Mouse (Mus musculus) testis, postnatal 10 days (tissue): ENCODE measurements around the gene Atp5e.

Experiments
- DNase-seq: peaks from one replicate; pipeline ENCODE4 v3.0.0; 2021; ENCODE audit warnings: low spot score

Gene Atp5e

DNA sequence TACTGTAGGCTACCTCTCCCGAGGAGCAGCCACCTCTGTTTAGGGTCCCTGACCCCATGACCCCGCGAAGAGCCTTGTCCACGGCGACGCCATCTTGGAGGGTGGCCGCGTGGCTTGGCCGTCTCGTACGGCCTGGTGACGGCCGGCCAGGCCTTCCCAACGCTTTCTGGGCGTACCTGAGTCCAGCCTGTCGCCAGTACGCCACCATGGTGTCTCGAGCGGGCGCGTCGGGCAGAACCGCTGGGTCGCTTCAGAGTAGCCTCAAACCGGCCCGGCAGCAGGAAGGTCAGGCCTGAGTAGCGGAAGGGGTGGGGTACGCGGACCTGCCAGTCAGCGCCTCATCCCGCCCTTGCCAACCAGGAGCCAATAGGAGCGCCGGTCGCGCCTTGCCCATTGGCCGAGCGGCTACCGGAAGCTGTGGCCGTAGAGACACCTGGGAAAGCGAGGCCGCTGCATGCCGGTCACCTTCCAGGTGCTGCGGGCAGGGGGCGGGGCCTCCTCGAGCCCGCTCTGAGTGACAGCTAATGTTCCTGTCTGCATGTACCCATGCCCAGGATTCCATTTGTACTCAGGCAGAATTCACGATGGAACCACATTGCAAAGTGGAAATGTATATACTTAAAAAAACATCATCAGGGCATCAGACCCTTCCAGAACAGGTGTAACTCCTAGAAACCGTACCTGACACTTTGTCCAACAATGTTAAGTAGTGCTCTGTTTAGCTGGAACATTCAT lies at the start of gene Atp5e:
Atp5e (minus strand) TSS at position 317 of the 735 bp plus-strand sequence.
- DNase-seq: peak; percentile 96

DNA sequence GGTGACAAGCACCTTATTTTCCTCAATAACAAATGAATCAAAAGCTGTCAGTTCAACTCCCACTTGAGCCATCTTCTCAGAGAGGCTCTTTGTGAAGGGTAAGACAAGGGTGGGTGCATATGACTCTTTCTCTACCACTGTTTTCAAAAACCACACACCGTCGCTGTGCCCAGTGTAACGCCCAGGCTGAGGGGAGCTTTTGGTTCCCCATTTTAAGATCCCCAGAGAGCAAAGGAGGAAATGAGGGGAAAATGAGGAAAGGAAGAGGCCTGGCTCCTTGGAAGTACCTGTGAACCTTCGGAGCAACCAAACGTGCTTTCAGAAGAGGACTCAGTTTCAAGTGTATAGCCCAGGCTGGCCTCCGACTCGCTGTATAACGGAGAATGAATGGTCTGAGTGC lies 45.9 kb upstream of the Atp5e start:
- no peak for DNase-seq

DNA sequence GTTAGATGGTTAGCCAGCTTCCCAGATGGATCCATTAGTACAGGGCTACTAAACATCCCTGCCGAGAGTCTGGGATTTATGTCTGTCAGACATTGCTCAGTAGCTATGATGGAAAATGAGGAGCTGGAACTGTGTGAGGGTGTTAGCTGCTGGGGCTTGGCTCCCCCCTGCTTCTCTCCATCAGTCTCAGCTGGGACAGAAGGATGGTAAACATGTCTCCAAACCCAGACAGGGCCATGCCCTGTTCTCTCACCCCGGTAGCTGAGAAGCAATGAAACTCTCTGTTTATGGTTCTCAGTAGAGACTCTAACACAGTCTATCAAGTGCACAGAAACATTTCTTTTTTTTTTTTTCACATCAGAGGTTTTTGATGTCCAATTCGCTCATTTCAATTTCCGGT lies 44.1 kb upstream of the Atp5e start:
- DNase-seq: no peak

DNA sequence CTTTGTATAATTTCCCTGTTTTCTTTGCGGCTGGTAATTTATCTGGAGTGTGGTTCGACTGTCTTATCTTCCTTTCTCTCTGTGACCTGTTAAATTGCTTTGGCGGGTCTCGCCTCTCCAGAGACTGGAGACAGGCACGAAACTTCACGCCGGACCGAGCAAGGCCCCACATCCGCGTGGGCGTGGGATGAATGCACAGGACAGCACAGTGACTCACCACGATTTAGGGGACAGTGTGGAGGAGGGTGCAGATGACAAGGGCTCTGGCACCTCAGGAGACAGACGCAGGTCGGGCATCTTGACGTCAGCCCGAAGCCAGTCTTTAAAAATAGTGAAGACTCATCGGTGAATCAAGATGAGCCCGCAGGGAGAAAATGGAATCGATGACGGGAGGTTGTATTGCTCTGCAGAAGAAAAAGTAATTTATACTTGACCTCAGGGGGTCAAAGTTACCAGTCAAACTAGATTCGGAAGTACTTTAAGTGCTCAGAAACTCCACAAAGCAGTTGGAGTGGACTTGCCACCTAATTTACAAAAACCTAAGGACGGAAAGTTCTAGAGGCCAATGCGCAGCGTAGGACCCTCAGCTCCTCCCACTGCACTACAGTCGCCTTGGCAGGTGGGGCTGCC lies 39.0 kb upstream of the Atp5e start:
- no peak for DNase-seq

DNA sequence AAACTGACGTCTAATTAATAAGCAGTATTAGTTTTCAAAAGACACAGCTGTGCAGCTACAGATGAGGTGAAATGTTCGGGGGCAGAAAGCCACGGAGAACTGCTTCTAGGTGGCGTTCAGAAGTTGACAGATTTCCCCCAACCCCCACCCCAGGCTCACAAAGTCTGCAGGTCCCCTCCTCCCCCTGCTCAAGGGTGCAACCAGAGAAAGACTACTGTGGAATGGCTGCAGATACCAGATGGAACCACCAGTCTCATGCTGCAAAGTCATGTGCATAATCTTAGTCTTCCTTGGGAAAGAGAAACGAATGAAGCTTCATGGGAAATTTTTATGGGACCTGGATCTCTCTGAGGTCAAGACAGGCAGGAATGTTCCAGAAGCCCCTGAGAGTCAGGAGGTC lies 38.4 kb upstream of the Atp5e start:
- DNase-seq: no peak

DNA sequence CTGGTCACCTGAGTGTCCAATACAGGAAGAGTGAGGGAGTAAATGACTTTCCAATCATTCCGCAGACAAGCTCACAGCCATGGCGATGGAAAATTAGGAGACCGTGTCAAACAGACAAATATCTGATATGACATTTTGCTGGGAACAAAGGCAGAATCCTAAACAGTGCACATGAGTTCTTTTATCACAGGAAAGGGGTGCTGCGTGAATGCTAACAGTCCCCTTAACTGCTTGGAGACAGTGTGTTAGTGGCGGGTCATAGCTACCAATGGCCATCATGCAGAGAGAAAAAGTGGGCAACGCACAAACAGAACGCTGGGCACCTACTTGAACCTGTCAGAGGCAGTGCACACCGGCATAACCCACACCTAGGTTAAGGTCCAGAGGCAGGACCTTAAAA lies 37.6 kb upstream of the Atp5e start:
- no peak for DNase-seq

DNA sequence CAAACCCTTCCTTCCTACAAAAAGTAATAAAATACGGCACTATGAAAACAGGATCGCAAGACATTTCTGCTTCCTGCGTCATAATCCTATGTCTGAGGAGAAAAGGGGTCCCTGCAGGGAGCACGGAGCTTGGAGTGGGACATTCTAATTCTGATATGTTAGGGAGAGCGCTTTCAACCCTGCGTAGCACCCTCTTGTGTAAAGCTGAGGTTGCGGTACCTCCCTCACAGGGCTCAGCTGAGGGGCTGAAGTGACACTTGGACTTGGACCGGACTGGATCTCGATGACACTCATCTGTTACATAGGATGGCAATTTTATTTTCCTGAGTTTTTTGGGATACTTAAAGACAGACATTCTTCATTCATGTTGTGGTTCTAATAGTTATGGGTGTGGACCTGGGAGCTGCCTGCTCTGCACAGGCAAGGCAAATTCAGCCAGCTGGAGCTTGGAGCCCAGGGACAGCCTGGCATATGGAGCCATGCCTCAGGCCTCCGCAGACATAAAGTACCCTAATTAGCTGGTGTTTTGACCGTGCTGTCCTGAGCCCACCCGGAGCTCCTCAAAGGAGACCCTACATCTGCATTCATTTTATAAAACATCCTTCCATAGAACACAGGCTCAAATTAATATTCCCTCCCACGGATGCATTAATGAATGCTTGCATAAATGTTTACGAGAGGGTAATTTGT lies 37.1 kb upstream of the Atp5e start:
- DNase-seq: no peak

DNA sequence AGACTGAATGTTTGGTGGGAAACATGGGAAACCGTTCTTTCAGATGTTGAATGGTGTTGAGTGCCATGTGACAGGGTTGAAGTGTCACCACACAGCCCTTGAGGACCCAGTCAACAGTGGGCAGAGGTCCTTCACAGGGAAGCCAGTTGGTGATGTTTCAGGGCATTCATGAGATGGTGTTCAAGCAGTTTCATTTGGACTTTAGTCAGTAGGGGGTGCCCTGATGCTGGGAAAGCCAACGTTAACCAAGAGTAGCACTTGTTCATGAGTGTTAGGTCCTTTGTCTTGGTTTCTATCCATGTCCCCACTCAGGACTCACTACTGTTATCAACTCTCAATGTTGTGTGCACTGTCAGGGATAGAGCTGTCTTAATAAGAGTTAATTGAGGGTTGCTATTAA lies 29.0 kb upstream of the Atp5e start:
- no peak for DNase-seq

DNA sequence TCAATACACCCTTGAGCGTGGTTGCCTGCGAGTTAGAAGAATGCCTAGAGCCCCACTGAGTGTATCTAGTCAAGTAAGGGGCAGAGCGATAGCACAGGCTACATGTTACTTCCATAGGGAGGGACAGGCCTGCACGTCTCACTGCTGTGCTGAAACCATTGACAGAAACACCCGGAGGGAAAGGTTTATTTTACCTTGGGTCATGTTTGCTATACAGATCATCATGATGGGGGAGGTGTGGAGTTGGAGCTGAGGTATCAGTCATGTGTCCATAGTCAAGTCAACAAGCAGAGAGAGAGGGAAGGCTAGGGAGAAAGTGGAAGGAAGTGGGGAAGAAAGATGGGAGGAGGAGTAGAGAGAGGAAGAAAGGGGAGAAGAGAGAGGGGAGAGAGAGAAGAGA lies 23.1 kb upstream of the Atp5e start:
- no peak for DNase-seq

DNA sequence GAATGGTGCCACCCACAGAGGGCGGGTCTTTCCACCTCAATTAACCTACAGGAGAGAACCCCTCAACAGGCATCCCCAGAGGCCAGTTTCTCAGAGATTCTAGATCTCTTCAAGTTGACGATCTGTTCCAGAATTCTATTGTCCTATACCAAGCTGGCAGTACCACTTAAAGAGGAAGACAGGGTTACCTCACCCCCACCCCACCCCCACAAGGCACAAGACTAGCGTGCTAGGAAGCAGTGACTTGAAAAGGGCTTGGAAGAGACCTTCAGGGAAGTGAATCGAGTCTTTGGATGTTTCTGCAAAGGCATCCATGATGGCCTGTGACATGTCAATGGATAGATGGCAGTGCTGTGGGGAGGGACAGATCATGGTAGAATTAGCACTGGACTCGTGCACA lies 14.8 kb upstream of the Atp5e start:
- no peak for DNase-seq

DNA sequence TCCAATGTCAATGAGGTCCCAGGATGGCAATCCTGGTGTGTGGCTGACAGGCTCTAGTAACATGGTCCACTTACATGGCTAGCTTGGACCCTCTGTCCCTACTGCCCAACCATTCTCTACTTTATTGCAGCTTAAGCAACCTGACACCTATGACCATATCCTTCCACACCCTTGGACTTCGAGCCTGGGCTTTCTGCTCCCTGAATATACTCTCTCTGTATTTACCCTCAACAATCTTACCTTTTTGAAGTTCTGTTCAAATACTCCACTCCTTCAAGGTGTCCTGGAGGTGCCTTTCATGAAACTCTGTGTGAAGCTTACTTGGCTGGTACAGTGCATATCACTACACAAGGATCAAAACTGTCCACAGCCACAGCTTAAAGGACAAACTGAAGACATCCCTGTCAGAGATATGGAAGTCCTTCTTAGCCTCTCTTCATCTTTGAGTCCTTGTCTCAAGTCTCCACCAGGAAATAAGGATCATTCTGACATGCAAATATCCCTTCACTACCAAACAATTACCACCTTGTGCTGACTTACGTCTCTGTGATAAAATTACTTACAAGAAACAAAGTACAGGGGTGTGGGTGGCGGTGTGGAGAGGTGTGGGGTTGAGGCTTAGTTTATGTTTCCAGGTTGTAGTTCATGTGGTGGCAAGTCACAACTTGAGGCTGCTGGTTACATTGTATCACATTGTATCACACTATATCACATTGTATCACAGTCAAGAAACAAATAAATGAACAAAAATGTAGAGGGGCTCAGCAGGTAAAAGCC lies 13.8 kb upstream of the Atp5e start:
- DNase-seq: no peak

DNA sequence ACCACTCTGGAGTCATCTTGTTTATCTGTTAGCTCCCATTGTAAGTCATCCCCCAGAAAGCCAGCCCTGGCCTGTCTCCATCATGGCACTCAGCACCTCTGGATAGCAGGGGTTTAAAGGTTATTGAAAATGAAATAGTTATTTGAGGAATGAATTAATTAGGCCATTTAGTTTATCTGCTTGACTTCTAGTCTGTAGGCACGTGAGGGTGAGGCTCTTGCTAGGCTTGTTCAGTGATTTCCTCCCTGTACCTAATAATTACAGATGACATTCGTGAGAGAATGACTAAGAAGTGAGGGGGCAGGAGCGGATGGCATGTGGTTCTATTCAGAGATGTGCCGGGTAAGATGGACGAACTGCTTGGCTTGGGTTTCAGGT lies 9.6 kb upstream of the Atp5e start:
- no peak for DNase-seq

DNA sequence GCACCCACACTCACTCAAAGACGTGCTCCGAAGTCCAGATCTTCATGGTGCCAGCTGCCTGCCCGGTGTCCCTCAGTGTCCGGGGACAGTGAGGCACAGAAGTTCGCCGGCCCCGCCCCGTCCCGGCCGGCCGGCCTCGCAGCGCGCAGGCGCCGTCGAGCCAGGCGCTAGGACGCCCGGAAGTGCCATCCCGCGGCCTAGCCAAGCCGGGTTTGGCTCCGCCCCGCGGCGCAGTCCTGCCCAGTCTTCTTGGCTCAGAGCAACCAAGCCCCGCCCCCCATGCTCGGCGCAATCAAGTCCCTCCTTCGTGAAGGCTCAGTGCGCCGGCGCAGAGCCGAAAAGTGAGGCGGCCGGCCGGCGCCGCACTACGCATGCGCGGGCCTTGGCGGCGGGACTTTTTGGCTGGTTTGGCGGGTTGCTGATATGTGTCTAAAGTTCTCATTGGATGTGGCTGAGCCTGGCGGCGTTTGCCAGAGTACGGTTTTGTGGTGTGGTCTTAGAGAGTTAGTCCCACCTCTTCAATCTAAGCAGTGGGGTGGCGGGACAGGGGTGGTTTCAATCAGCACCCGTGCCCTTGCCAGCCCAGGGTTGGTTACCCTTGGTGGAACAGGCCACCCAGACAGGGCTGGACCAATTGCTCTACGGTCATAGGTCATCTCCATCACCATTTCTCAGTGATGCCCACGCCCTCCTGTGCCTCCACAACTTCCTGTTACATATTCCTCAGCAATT lies 9.1 kb upstream of the Atp5e start, which contains the start of gene Prelid3b:
Prelid3b (minus strand) TSS at position 264 of the 732 bp plus-strand sequence.
- peak; percentile 100 for DNase-seq

DNA sequence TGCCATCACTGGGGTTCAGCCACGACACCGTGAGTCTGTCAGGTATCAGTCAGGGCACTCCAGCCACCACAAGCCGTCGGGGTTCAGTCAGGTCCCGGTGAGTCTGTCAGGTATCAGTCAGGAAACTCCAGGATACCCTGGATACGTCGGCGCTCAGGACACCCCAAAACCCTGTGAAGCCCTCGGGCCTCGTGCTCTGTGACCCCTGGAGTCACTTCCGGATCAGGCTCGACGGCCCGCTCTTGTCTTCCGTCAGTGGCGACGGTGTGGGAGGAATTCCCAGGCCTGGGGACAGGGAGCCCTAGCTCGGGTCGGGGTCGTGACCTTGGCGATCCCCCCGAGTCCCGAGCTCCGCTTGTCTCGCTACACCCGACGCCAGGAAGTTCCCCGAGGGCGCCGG lies 8.5 kb upstream of the Atp5e start:
- DNase-seq: no peak

DNA sequence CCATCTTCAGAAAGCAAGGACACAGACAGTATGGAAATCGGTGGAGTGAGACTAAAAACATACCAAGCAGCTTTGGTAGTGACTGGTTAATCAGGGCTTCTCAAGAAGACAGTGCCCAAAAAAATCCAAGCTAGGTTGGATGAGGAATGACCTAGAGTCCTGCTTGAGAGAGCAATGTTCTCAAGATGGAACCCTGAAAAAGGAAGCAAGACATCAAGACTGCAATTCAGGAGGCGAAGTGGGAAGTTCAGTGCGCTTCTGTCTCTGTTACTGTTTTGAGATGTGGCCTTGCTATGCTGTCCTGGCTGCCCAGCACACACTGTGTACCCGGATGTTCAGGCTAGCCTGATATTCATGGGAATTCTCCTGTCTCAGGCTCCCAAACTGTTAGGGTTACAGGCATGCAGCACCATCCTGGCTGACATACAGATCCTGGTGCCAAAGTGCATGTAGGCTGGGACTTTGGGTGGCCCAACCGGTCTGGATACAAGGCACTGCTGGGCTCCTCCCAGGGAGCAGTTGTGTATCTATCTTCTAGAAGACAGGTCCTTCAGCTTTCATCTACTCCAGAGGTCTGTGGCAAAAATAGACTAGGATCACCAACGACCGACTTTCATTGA lies 7.0 kb upstream of the Atp5e start:
- DNase-seq: no peak

DNA sequence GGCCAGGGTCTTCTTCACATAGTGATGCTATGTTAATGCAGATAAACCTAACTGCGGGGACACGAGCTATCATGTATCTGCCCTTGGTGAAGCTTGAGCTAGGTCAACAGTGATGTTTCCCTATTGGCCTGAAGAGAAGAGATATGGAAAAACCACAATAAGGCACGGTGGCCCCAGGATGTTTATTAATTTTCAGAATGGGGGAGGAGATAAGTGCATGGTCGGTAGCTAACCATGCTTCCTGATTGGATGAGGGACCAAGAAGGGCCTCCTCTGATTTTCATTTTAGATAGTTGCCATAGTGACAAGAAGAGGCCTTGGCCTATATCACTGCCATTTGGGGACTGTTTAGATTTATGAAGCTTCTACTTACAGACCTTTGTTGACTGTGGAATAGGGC lies 6.4 kb upstream of the Atp5e start:
- no peak for DNase-seq

DNA sequence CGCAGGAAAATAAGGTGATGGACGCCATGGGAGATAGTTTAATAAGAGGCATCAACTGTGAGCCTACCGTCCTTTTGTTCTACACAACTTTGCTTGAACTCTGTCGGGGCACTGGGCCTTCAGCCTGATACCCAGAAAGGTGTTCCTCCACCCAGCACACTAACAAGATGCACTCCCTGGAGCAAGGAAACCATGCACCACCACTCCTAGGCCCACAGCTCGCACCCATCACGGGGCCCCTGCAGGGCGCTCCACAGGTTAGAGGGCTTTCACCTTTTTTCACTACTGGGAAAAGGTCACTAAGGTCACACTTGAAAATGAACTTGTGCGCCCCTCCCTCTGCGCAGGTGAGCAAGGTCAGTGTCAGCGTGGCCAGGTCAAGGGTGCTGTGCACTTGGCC lies 535 bp downstream of the Atp5e start:
- no peak for DNase-seq

DNA sequence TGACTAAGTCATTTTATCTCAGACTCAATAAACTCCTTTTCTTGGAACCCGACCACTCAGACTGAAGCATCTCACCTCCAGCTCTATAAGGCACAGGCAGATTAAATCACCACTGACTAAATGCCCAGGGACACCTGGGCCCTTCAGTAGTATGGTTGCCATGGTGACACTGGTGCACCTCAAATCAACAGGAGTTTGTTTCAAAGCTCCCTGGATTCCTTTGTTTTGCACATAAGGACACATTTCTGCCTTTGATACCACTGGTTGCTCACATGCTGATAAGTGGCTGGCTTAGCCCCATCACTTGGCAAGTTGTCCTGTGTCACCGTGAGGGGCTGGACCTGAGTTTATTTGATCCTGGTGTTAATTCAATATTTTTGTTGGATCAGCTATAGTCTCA lies 4.5 kb downstream of the Atp5e start:
- no peak for DNase-seq

DNA sequence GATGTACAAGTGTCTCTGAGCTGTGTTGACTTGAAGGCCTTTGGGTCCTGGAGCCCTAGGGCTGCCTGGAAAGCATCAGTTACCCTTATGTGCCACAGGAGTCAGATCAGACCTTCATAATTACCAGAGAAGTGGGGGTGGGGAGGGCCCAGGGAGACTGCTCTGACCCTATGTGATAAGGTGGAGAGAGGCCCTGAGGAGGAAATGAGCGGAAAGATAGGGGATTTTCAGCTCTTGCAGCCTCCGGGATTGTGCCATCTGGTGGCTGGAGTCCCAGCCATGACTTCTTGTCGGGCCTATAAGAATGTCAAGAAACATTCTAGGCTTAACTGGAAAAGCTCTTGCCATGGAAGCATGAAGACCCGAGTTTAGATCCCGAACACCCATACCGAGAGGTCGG lies 10.2 kb downstream of the Atp5e start:
- DNase-seq: no peak

DNA sequence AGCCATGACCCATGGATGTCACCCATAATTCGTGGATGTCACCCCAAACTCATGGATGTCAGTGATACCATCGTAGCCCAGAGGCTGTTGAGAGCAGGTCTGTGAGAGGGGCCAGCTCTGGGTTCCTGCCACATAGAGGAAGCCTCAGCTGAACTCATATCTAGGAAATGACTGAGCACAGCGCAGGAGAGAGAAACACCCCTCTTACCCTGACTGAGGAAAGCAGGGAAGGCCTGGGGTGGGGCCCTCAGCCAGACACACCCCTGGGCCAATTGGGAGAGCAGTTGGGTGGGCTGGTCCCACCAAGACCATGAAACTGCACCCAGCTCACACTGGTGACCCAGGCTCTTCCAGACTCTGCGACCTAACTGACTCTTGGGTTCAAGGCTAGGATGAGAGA lies 13.6 kb downstream of the Atp5e start, which contains the start of gene Tubb1:
Tubb1 (plus strand) TSS at position 343 of the 400 bp plus-strand sequence.
- DNase-seq: no peak

DNA sequence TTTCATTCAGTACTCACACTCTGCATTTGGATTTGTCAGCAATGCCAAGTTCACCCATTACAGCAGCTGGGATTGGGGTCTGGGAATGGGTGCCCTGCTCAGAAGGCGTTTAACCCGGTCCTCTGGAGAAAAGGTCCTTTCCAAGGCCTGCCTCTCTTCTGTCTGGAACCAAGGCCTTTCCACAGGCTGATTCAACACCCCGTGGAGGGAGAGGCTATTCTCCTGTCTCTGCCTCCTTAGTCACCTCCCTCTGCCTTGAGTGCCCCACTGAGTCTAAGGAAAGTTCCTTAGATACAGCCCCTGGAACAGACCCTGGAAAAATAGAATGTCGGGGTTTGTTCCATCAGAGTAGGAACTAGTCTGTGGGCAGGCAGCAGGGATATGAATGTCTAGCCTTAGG lies 15.5 kb downstream of the Atp5e start:
- no peak for DNase-seq
